Mouse (Mus musculus): ENCODE results near the gene Sbpl. TPM values are rescaled to one million over a fixed set of nuclear protein-coding genes. Genes with fewer than 3 reads are reported as not detected.

Sbpl gene
- polyA plus RNA-seq (2012; rRNA removed): not detected in 2 replicates

DNA sequence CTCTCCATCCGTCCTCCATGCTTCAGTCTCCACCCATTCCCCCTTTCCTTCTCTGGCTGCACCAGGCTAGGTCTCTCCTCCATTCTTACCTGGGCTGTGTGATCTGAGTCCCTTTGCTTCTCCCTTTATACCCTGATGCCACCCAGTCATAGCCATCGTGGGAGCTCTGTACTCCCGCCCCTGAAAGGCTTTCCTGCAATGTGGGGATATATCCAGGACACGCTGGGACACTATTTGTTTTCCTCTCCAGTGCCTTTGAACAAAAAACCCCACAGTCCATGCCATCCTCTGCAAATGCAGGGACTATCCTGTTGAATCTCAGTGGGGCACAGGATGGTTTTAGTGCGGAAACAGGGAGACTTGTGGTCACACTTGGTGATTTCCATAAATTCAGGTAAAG, at the start of gene Sbpl:
Gene Sbpl, minus strand, starts transcription at position 101 of the 400 bp plus-strand sequence.

DNA sequence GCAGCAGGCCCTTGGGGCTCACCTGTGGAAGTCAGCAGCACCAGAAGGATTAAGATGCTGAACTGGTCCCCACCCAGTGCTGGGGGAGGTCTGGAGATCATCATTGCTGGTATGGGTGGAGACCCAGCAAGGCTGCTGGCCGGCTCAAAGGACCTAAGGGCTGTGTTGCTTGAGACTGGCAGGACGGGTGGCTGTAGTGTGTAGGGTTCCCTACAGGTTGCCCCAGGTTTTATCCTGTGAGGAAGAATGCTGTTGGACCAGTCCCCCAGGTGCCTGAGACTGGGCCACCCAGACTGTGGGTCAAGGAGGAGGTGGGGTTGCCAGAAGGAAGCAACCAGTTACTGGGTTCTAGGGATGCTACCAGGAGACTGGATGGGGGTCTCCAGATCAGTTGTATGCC, 42.8 kb upstream of the Sbpl start, which contains the start of gene Prss22:
Gene Prss22, minus strand, starts transcription at position 200 of the 400 bp plus-strand sequence.

DNA sequence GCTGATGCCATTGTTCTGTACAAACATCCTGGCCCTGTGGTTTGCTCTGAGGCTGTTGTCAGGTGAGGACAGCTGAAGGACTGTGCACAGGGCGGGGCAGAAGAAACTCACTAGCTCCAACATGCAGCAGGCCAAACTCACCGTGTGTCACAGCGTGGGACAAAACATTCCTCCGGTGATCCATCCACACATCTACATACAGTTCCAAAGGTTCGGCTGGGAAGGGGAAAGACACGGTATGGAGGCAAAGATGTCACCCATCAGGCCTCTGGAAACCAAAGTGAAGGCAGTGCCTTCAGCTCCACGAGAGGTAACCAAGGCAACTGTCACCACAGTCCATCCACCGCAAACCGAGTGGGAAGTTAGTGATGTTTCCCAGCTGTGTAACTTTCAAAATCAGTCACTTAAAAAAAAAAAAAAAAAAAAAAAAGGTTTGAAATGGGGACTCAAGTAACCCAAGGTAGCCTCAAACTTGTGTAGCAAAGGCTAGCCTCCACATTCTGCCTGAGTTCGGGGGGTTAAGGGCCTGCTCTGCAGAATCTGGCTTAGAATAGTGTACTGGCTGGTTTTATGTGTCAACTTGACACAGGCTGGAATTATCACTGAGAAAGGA, 25.3 kb upstream of the Sbpl start, which contains the start of gene Prss30:
Gene Prss30, minus strand, starts transcription at position 270 of the 613 bp plus-strand sequence.

DNA sequence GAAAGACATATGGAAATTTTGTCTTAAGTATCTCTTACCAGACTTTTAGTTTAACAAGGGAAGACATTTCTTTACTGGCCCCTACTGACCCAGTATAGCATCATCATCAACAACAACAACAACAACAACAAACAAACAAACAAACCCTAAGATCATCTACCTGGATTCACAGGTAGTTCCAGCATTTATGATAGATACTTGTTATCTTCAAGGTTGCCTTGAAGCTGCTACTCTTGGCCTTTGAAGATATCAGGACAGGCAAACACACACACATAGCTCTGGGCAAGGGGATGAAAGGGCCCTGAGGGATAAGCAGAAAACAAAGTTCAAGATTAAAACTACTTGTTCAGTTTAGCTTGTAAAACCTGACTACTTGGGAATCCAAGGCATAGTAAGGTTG, 13.7 kb downstream of the Sbpl start, which contains the start of gene Sbp:
Gene Sbp, plus strand, starts transcription at position 301 of the 400 bp plus-strand sequence.

DNA sequence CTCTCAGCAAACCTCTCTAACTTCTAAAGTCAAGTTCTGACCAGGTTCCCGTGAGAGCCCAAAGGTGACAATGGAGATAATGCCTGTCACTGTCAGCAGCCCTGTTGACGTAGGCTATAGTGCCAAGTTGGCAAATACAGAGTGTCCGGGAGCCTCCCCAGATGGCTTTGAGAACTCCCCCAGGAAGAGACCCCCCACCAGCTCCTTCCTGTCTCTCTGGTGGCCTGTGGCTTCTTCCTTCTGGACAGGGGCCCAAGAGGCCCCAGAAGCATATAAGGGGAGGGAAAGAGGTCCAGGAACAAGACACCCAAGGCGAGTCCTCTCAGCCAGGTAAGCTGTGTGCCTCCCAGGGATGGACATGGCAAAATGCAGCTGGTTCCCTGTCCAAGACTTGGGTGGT, 37.9 kb downstream of the Sbpl start, which contains the start of gene Dcpp3:
Gene Dcpp3, plus strand, starts transcription at position 301 of the 400 bp plus-strand sequence.

Other genes starting within 250 kb of the Sbpl start
- gene 1520401A03Rik, start 232.5 kb downstream of the Sbpl start, polyA plus RNA-seq (2012; rRNA removed): 0.05 and 1.1 TPM in 2 replicates
- gene Pkmyt1, start 228.9 kb downstream of the Sbpl start, polyA plus RNA-seq (2012; rRNA removed): 45.2 and 56.0 TPM in 2 replicates
- 12.7 and 14.2 TPM in 2 replicates for gene Paqr4, start 214.4 kb downstream of the Sbpl start, polyA plus RNA-seq (2012; rRNA removed)
- 1.4 and 6.2 TPM in 2 replicates for gene Kremen2, start 209.4 kb downstream of the Sbpl start, polyA plus RNA-seq (2012; rRNA removed)
- gene Flywch1, start 183.7 kb downstream of the Sbpl start, polyA plus RNA-seq (2012; rRNA removed): 83.3 and 88.4 TPM in 2 replicates
- gene Flywch2, start 169.2 kb downstream of the Sbpl start, polyA plus RNA-seq (2012; rRNA removed): 28.6 and 30.1 TPM in 2 replicates
- gene Srrm2, start 164.7 kb downstream of the Sbpl start, polyA plus RNA-seq (2012; rRNA removed): 640 and 782 TPM in 2 replicates
- 524 and 676 TPM in 2 replicates for gene Elob, start 126.1 kb downstream of the Sbpl start, polyA plus RNA-seq (2012; rRNA removed)
- gene Prss33, start 119.2 kb downstream of the Sbpl start, polyA plus RNA-seq (2012; rRNA removed): 0.26 and 0.46 TPM in 2 replicates
- gene Prss32, start 111.4 kb downstream of the Sbpl start, polyA plus RNA-seq (2012; rRNA removed): 0.06 TPM in 1 of 2 replicates, not detected in the other
- 1.2 and 3.0 TPM in 2 replicates for gene Prss41, start 111.1 kb downstream of the Sbpl start, polyA plus RNA-seq (2012; rRNA removed)
- gene Prss21, start 87.2 kb downstream of the Sbpl start, polyA plus RNA-seq (2012; rRNA removed): not detected in 2 replicates
- gene Dcpp1, start 74.4 kb downstream of the Sbpl start, polyA plus RNA-seq (2012; rRNA removed): not detected in 2 replicates
- gene Dcpp2, start 74.4 kb downstream of the Sbpl start, polyA plus RNA-seq (2012; rRNA removed): not detected in 2 replicates
- gene Dcpp3, start 37.8 kb downstream of the Sbpl start, polyA plus RNA-seq (2012; rRNA removed): not detected in 2 replicates
- 0.08 TPM in 1 of 2 replicates, not detected in the other for gene Sbp, start 13.6 kb downstream of the Sbpl start, polyA plus RNA-seq (2012; rRNA removed)
- 0.05 TPM in 1 of 2 replicates, not detected in the other for gene Prss30, start 25.3 kb upstream of the Sbpl start, polyA plus RNA-seq (2012; rRNA removed)
- 0.22 and 0.35 TPM in 2 replicates for gene Prss22, start 42.8 kb upstream of the Sbpl start, polyA plus RNA-seq (2012; rRNA removed)
- 0.15 TPM in 1 of 2 replicates, not detected in the other for gene Prss27, start 82.9 kb upstream of the Sbpl start, polyA plus RNA-seq (2012; rRNA removed)
- 46.7 and 67.8 TPM in 2 replicates for gene Kctd5, start 118.2 kb upstream of the Sbpl start, polyA plus RNA-seq (2012; rRNA removed)
- gene Pdpk1, start 195.7 kb upstream of the Sbpl start, polyA plus RNA-seq (2012; rRNA removed): 16.1 and 22.5 TPM in 2 replicates
- 32.4 and 42.6 TPM in 2 replicates for gene Amdhd2, start 208.5 kb upstream of the Sbpl start, polyA plus RNA-seq (2012; rRNA removed)
- gene Atp6v0c, start 214.4 kb upstream of the Sbpl start, polyA plus RNA-seq (2012; rRNA removed): 302 and 437 TPM in 2 replicates

Data from central nervous system, embryonic 11.5 days (tissue).